Mouse (Mus musculus) v-Abl transformed pro-B cells (cell line): ENCODE data around the gene Timp4.
"Not testable (repeated sequence)": the region's sequence is repeated elsewhere in the genome, so short reads cannot be mapped to it uniquely, and the experiment has no call there.

Experiments
- in situ Hi-C, 2 experiments: fragments of 400-800 bp; cut with MboI; formaldehyde crosslinking; loops; one replicate each; pipeline ENCODE4 v1.15.1; 2025; ENCODE audit not compliant: unreplicated experiment in 2 of 2

The Timp4 gene

GRCm38 (mm10) chr6:115260507-115260906, 8.5 kb upstream of the Timp4 start:
- in situ Hi-C loops = loop anchor here (10.0 kb wide), 3 partner anchors 246 to 1176 kb away; no protein-coding TSS in a partner anchor

- in situ Hi-C loops = no loop called here
Measured at GRCm38 (mm10) chr6:115255171-115255570, 3.2 kb upstream of the Timp4 start.

GRCm38 (mm10) chr6:115251531-115251985, 447 bp downstream of the Timp4 start:
- in situ Hi-C loops = no loop called here

GRCm38 (mm10) chr6:115245500-115246058, 6.4 kb downstream of the Timp4 start:
- in situ Hi-C loops = no loop called here

- in situ Hi-C loops = no loop called here
Measured at GRCm38 (mm10) chr6:115244222-115244621, 7.8 kb downstream of the Timp4 start.

GRCm38 (mm10) chr6:115241939-115242338, 10.1 kb downstream of the Timp4 start:
- in situ Hi-C loops = no loop called here

GRCm38 (mm10) chr6:115241131-115241699, 10.8 kb downstream of the Timp4 start:
- in situ Hi-C loops = no loop called here

GRCm38 (mm10) chr6:115240431-115240830, 11.6 kb downstream of the Timp4 start:
- in situ Hi-C loops = not testable (repeated sequence)

- in situ Hi-C loops = no loop called here
Measured at GRCm38 (mm10) chr6:115239335-115239734, 12.7 kb downstream of the Timp4 start.

- in situ Hi-C loops = no loop called here
Measured at GRCm38 (mm10) chr6:115238031-115239027, 13.7 kb downstream of the Timp4 start.

GRCm38 (mm10) chr6:115232562-115232961, 19.4 kb downstream of the Timp4 start:
- in situ Hi-C loops = loop anchor here in 1 of 2 experiments (5.0 kb wide), 1 partner anchor 305 kb away; no protein-coding TSS in a partner anchor

GRCm38 (mm10) chr6:115231836-115232235, 20.2 kb downstream of the Timp4 start:
- in situ Hi-C loops = loop anchor here in 1 of 2 experiments (5.0 kb wide), 1 partner anchor 305 kb away; no protein-coding TSS in a partner anchor

- in situ Hi-C loops = loop anchor here in 1 of 2 experiments (5.0 kb wide), 1 partner anchor 307 kb away; no protein-coding TSS in a partner anchor
Measured at GRCm38 (mm10) chr6:115230557-115230956, 21.4 kb downstream of the Timp4 start.

GRCm38 (mm10) chr6:115227529-115227928, 24.5 kb downstream of the Timp4 start:
- in situ Hi-C loops = loop anchor here in 1 of 2 experiments (5.0 to 10.0 kb wide), 2 partner anchors 310 to 537 kb away; partner anchors contain the start of gene Tmem40

- in situ Hi-C loops = loop anchor here in 1 of 2 experiments (5.0 to 10.0 kb wide), 2 partner anchors 310 to 538 kb away; partner anchors contain the start of gene Tmem40
Measured at GRCm38 (mm10) chr6:115227043-115227442, 25.0 kb downstream of the Timp4 start, which contains the start of gene Gm17482. Gene Gm17482, plus strand, starts transcription at chr6:115227343.

- in situ Hi-C loops = loop anchor here in 1 of 2 experiments (5.0 to 10.0 kb wide), 2 partner anchors 312 to 539 kb away; partner anchors contain the start of gene Tmem40
Measured at GRCm38 (mm10) chr6:115225519-115225918, 26.5 kb downstream of the Timp4 start.

GRCm38 (mm10) chr6:115221215-115221641, 30.8 kb downstream of the Timp4 start:
- in situ Hi-C loops = loop anchor here (10.0 to 25.0 kb wide), 2 partner anchors 541 to 544 kb away; partner anchors contain the start of genes Tmem40 (in 2 of the 2) and Cand2 (in 1 of the 2)

- in situ Hi-C loops = loop anchor here in 1 of 2 experiments (25.0 kb wide), 1 partner anchor 549 kb away; the partner anchor contains the start of genes Cand2 and Tmem40
Measured at GRCm38 (mm10) chr6:115213129-115213528, 38.9 kb downstream of the Timp4 start.

- in situ Hi-C loops = loop anchor here in 1 of 2 experiments (25.0 kb wide), 1 partner anchor 550 kb away; the partner anchor contains the start of genes Cand2 and Tmem40
Measured at GRCm38 (mm10) chr6:115212132-115212903, 39.7 kb downstream of the Timp4 start.
